Mouse (Mus musculus) G1E (cell line): Measurements from ENCODE around the gene Fance. TPM values are rescaled to one million over a fixed set of nuclear protein-coding genes. Genes with fewer than 3 reads are reported as not detected.

Experiments
- ATAC-seq: 2 replicates; pipeline ENCODE4 v1.8.0; 2016; ENCODE audit warnings: mild to moderate bottlenecking; ENCODE audit not compliant: insufficient number of reproducible peaks, poor library complexity, low FRiP score, severe bottlenecking; ENCODE audit errors: extremely low read depth
- DNase-seq: peaks from one replicate; pipeline ENCODE4 v3.0.0; 2012; ENCODE audit warnings: low spot score
- H3K27me3 ChIP-seq: 2 replicates; pipeline ENCODE4 v1.6.1; 2012; ENCODE audit warnings: mild to moderate bottlenecking, low read length, inconsistent platforms; ENCODE audit not compliant: insufficient read depth
- H3K36me3 ChIP-seq: replicated peaks from 2 replicates; pipeline ENCODE3; 2012; ENCODE audit warnings: mild to moderate bottlenecking, inconsistent platforms
- H3K4me1 ChIP-seq: 2 replicates; pipeline ENCODE4 v1.6.1; 2012; ENCODE audit warnings: low read depth, low read length, inconsistent platforms, mixed read lengths; ENCODE audit not compliant: insufficient read depth
- H3K4me3 ChIP-seq: 2 replicates; pipeline ENCODE4 v1.5.1; 2012; ENCODE audit warnings: low read depth, mild to moderate bottlenecking, inconsistent platforms, low read length, moderate library complexity, mixed read lengths
- H3K9me3 ChIP-seq: replicated peaks from 2 replicates; pipeline ENCODE4 v1.6.1; 2012; ENCODE audit warnings: inconsistent platforms
- CTCF ChIP-seq: IDR thresholded peaks from 2 replicates; pipeline ENCODE4 v1.5.1; 2012; ENCODE audit warnings: low read depth, low read length, inconsistent platforms, mixed read lengths
- GATA1 ChIP-seq: IDR thresholded peaks from 2 replicates; pipeline ENCODE4 v1.6.1; 2012; ENCODE audit warnings: borderline replicate concordance, low read length, inconsistent platforms, mixed read lengths
- GATA2 ChIP-seq: IDR thresholded peaks from 2 replicates; pipeline ENCODE4 v1.6.1; 2012; ENCODE audit warnings: low read depth, low read length, inconsistent platforms, borderline replicate concordance
- POLR2AphosphoS5 ChIP-seq: IDR thresholded peaks from 2 replicates; pipeline ENCODE4 v1.6.1; 2012; ENCODE audit warnings: low read depth, low read length, inconsistent platforms; ENCODE audit not compliant: insufficient replicate concordance
- TAL1 ChIP-seq: conservative IDR thresholded peaks from 2 replicates; pipeline ENCODE4 v1.6.1; 2012; ENCODE audit warnings: low read depth, low read length, inconsistent platforms, mixed read lengths
- polyA plus RNA-seq: library from polyadenylated mRNA; stranded (reverse); fragments of >175 nt; gene quantifications from 2 replicates; pipeline ENCODE4 v1.2.3, GENCODE M21; 2012
- total RNA-seq, 2 experiments: library from RNA; stranded (forward) in 1 of 2; stranded (reverse) in 1 of 2; fragments of 200-1000 nt in 1 of 2; fragments of >200 nt in 1 of 2; fragmentation: Nextera tagmentation in 1 of 2; gene quantifications; 2 replicates each; pipeline ENCODE4 v1.2.3; 2014 to 2017

The Fance gene
- total and polyA plus RNA-seq, 3 experiments = 33.9 to 79.0 (median 50.1) TPM

DNA sequence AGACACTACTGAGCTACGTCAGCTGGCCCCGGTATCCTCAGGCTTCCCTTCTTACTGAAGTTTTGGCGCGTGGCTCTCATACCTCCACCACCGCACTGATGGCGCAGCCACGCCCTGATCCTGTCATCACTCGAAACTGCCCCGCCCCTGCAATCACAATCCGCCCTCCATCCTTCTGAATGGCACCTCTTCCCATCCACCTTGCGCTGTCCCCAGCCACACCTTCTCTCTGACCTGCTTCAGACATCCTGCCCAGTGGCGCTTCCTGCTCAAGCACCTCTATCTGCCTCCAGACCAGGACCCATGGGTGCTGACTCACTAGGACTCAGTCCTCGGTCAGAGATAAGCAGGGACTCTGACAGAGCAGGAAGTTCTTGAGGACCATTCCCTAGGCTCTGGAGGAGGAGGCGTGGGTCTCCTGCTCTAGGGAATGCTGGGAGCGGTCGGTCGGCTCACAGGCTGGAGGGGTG is 62.3 kb downstream of the Fance start:
- Histone ChIP-seq H3K27me3 (peaks cover 52% of the 10 kb centered on the region), H3K4me3 (no peak overlapping the region), H3K9me3 (no peaks in the 10 kb centered on the region), H3K4me1 (peaks cover 25% of the 10 kb centered on the region), H3K36me3 (no peaks in the 10 kb centered on the region)
- no peak for ATAC-seq
- DNase-seq = no peak
- no peak for TF ChIP-seq POLR2AphosphoS5
- no peak for TF ChIP-seq GATA2
- TF ChIP-seq GATA1 = no peak
- no peak for TF ChIP-seq CTCF
- TF ChIP-seq TAL1 = no peak

Other genes with a start within 250 kb of the Fance start
- gene Tcp11, start 232.9 kb upstream of the Fance start, total RNA-seq (2014; fragmentation: Nextera tagmentation) = not detected in 2 replicates
- gene Tcp11, start 232.9 kb upstream of the Fance start, total RNA-seq (2017) = not detected in 2 replicates
- gene Tcp11, start 232.9 kb upstream of the Fance start, polyA plus RNA-seq = not detected in 2 replicates
- not detected in 2 replicates for gene Scube3, start 171.4 kb upstream of the Fance start, total RNA-seq (2014; fragmentation: Nextera tagmentation)
- gene Scube3, start 171.4 kb upstream of the Fance start, total RNA-seq (2017) = 0.12 and 0.22 TPM in 2 replicates
- gene Scube3, start 171.4 kb upstream of the Fance start, polyA plus RNA-seq = not detected in 2 replicates
- 18.2 and 20.8 TPM in 2 replicates for gene Zfp523, start 136.4 kb upstream of the Fance start, total RNA-seq (2014; fragmentation: Nextera tagmentation)
- gene Zfp523, start 136.4 kb upstream of the Fance start, total RNA-seq (2017) = 11.9 and 15.7 TPM in 2 replicates
- 39.9 and 48.5 TPM in 2 replicates for gene Zfp523, start 136.4 kb upstream of the Fance start, polyA plus RNA-seq
- 38.5 and 58.4 TPM in 2 replicates for gene Def6, start 105.7 kb upstream of the Fance start, total RNA-seq (2014; fragmentation: Nextera tagmentation)
- gene Def6, start 105.7 kb upstream of the Fance start, total RNA-seq (2017) = 92.8 and 113 TPM in 2 replicates
- 308 and 346 TPM in 2 replicates for gene Def6, start 105.7 kb upstream of the Fance start, polyA plus RNA-seq
- gene Ppard, start 80.8 kb upstream of the Fance start, total RNA-seq (2014; fragmentation: Nextera tagmentation) = 19.1 and 23.4 TPM in 2 replicates
- 2.6 and 3.0 TPM in 2 replicates for gene Ppard, start 80.8 kb upstream of the Fance start, total RNA-seq (2017)
- 17.8 and 17.9 TPM in 2 replicates for gene Ppard, start 80.8 kb upstream of the Fance start, polyA plus RNA-seq
- gene Rpl10a, start 15.0 kb downstream of the Fance start, total RNA-seq (2014; fragmentation: Nextera tagmentation) = 2,842 and 3,361 TPM in 2 replicates
- 987 and 1,219 TPM in 2 replicates for gene Rpl10a, start 15.0 kb downstream of the Fance start, total RNA-seq (2017)
- 7,805 and 8,433 TPM in 2 replicates for gene Rpl10a, start 15.0 kb downstream of the Fance start, polyA plus RNA-seq
- 0.90 TPM in 1 of 2 replicates, not detected in the other for gene Tead3, start 37.3 kb downstream of the Fance start, total RNA-seq (2014; fragmentation: Nextera tagmentation)
- 0.06 and 0.22 TPM in 2 replicates for gene Tead3, start 37.3 kb downstream of the Fance start, total RNA-seq (2017)
- gene Tead3, start 37.3 kb downstream of the Fance start, polyA plus RNA-seq = 0.41 and 0.47 TPM in 2 replicates
- gene Tulp1, start 51.7 kb downstream of the Fance start, total RNA-seq (2014; fragmentation: Nextera tagmentation) = not detected in 2 replicates
- gene Tulp1, start 51.7 kb downstream of the Fance start, total RNA-seq (2017) = 0.16 TPM in 1 of 2 replicates, not detected in the other
- 0.10 TPM in 1 of 2 replicates, not detected in the other for gene Tulp1, start 51.7 kb downstream of the Fance start, polyA plus RNA-seq
- 11.7 and 16.4 TPM in 2 replicates for gene Fkbp5, start 204.0 kb downstream of the Fance start, total RNA-seq (2014; fragmentation: Nextera tagmentation)
- gene Fkbp5, start 204.0 kb downstream of the Fance start, total RNA-seq (2017) = 14.0 and 18.5 TPM in 2 replicates
- 36.6 and 41.4 TPM in 2 replicates for gene Fkbp5, start 204.0 kb downstream of the Fance start, polyA plus RNA-seq
- not detected in 2 replicates for gene Armc12, start 217.3 kb downstream of the Fance start, total RNA-seq (2014; fragmentation: Nextera tagmentation)
- not detected in 2 replicates for gene Armc12, start 217.3 kb downstream of the Fance start, total RNA-seq (2017)
- 0.07 TPM in 1 of 2 replicates, not detected in the other for gene Armc12, start 217.3 kb downstream of the Fance start, polyA plus RNA-seq
- gene Clpsl2, start 235.9 kb downstream of the Fance start, total RNA-seq (2014; fragmentation: Nextera tagmentation) = not detected in 2 replicates
- gene Clpsl2, start 235.9 kb downstream of the Fance start, total RNA-seq (2017) = not detected in 2 replicates
- not detected in 2 replicates for gene Clpsl2, start 235.9 kb downstream of the Fance start, polyA plus RNA-seq
- gene Clps, start 247.2 kb downstream of the Fance start, total RNA-seq (2014; fragmentation: Nextera tagmentation) = not detected in 2 replicates
- not detected in 2 replicates for gene Clps, start 247.2 kb downstream of the Fance start, total RNA-seq (2017)
- not detected in 2 replicates for gene Clps, start 247.2 kb downstream of the Fance start, polyA plus RNA-seq